Mouse (Mus musculus): Measurements from ENCODE around the gene Rtel1.

Rtel1 gene

DNA sequence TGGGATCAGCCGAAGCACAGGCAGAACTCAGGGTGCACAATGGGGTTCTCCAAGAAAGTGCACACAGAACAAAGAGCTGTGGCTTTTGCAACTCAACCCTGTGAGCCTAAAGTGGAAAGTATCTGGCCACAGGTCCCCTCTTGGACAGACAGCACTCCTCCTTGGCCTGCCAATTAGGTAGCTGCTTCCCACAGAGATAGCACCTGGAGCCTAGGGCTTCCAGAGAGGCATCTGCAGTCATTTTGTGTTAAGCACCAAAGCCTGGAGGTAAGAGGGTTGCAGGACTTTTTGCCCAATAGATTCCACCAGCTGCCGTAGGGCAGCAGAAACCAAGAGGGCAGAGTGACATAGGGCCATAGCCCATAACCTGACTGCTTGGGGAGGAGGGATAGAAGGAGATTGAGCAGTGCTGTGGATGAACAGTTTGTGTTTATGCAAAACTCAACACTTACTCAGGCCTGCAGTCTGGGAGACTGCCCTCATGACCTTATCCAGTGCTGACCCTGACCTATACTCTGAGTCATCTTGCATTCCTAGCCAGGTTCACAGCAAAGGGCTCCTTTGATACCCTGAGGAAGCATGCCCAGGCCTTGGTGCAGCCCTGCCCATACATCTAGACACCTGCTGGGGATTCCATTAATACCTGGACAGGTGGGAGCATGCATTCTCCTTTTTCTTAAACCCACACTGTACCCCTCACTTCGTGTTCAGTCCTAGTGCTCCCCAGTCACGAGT lies 70.8 kb downstream of the Rtel1 start:
- no peak for DNase-seq (ENCODE audit: low spot score)

- DNase-seq (ENCODE audit: low spot score): no peak
Observed at GRCm38 (mm10) chr2:181391022-181391421, 71.5 kb downstream of the Rtel1 start.

- DNase-seq (ENCODE audit: low spot score): no peak
Observed at GRCm38 (mm10) chr2:181391541-181391940, 72.0 kb downstream of the Rtel1 start.

- DNase-seq (ENCODE audit: low spot score): peak; percentile 68
Observed at GRCm38 (mm10) chr2:181392600-181393213, 73.2 kb downstream of the Rtel1 start.

- no peak for DNase-seq (ENCODE audit: low spot score)
Observed at GRCm38 (mm10) chr2:181394086-181394485, 74.5 kb downstream of the Rtel1 start.

GRCm38 (mm10) chr2:181397207-181397761 lies 77.7 kb downstream of the Rtel1 start:
- DNase-seq (ENCODE audit: low spot score): no peak

DNA sequence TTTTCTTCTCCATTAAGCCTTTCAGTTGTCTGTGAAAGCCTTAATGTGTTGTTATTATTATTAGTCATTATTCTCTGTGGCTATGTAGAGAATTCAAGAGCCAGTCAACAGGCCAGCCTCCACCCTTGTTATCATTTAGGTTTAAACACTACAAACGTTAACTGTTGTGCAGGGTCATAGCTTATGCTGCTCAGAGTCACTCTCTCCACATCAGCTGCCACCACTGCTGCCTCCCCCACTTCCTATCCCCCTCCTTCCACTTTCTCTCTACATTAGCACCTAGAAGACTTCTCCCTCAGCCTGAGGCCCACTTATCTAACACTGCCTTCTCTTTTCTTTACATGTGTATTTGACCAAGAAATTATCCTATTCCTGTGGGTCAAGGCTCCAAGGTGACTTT lies 82.0 kb downstream of the Rtel1 start:
- DNase-seq (ENCODE audit: low spot score): no peak

DNA sequence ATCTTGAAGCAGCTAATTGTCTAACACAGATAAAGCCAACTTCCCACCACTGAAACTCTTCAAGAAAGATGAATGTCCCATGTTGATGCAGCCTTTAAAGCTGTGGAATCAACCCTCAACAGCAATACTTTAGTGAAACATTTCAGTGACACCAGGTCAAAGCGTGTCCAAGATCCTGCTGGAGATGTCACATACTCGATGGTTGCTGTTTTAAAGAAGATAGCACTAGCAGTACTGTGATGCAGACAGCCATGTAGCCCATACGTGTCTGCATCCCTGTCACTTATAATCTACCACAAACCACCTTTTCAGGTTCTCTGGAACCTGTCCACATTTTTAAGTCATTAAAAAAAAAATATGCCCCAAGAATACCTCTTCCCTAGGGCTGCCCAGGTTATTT lies 84.2 kb downstream of the Rtel1 start:
- DNase-seq (ENCODE audit: low spot score): no peak
